Mouse (Mus musculus): ENCODE measurements around the gene Gm37240.

The Gm37240 gene

GRCm38 (mm10) chr3:85022800-85023199 lies 864.5 kb downstream of the Gm37240 start:
- DNase-seq (ENCODE audit: low spot score) = no peak

GRCm38 (mm10) chr3:85021816-85022215 lies 865.5 kb downstream of the Gm37240 start:
- DNase-seq (ENCODE audit: low spot score) = no peak

GRCm38 (mm10) chr3:85020137-85020536 lies 867.2 kb downstream of the Gm37240 start:
- DNase-seq (ENCODE audit: low spot score) = no peak

GRCm38 (mm10) chr3:85015667-85016066 lies 871.7 kb downstream of the Gm37240 start:
- no peak for DNase-seq (ENCODE audit: low spot score)

- no peak for DNase-seq (ENCODE audit: low spot score)
Observed at GRCm38 (mm10) chr3:85012889-85013288, 874.4 kb downstream of the Gm37240 start.

GRCm38 (mm10) chr3:85005257-85005656 lies 882.1 kb downstream of the Gm37240 start:
- no peak for DNase-seq (ENCODE audit: low spot score)

GRCm38 (mm10) chr3:84988880-84989279 lies 898.4 kb downstream of the Gm37240 start:
- DNase-seq (ENCODE audit: low spot score) = no peak

GRCm38 (mm10) chr3:84985121-84985625 lies 902.1 kb downstream of the Gm37240 start:
- no peak for DNase-seq (ENCODE audit: low spot score)

- no peak for DNase-seq (ENCODE audit: low spot score)
Observed at GRCm38 (mm10) chr3:84982688-84983087, 904.6 kb downstream of the Gm37240 start.

GRCm38 (mm10) chr3:84980158-84980557 lies 907.2 kb downstream of the Gm37240 start:
- DNase-seq (ENCODE audit: low spot score) = no peak

GRCm38 (mm10) chr3:84978676-84979075 lies 908.6 kb downstream of the Gm37240 start:
- DNase-seq (ENCODE audit: low spot score) = no peak

- no peak for DNase-seq (ENCODE audit: low spot score)
Observed at GRCm38 (mm10) chr3:84974193-84974592, 913.1 kb downstream of the Gm37240 start.

- DNase-seq (ENCODE audit: low spot score) = no peak
Observed at GRCm38 (mm10) chr3:84972881-84973280, 914.4 kb downstream of the Gm37240 start.

GRCm38 (mm10) chr3:84971561-84971960 lies 915.8 kb downstream of the Gm37240 start:
- DNase-seq (ENCODE audit: low spot score) = no peak

- DNase-seq (ENCODE audit: low spot score) = no peak
Observed at GRCm38 (mm10) chr3:84967364-84967763, 920.0 kb downstream of the Gm37240 start.

- DNase-seq (ENCODE audit: low spot score) = no peak
Observed at GRCm38 (mm10) chr3:84965156-84965555, 922.2 kb downstream of the Gm37240 start.

- DNase-seq (ENCODE audit: low spot score) = no peak
Observed at GRCm38 (mm10) chr3:84955857-84956256, 931.5 kb downstream of the Gm37240 start.

GRCm38 (mm10) chr3:84955011-84955775 lies 932.1 kb downstream of the Gm37240 start:
- no peak for DNase-seq (ENCODE audit: low spot score)

- no peak for DNase-seq (ENCODE audit: low spot score)
Observed at GRCm38 (mm10) chr3:84952585-84953187, 934.6 kb downstream of the Gm37240 start.

- DNase-seq (ENCODE audit: low spot score) = no peak
Observed at GRCm38 (mm10) chr3:84952135-84952534, 935.2 kb downstream of the Gm37240 start.

- no peak for DNase-seq (ENCODE audit: low spot score)
Observed at GRCm38 (mm10) chr3:84951698-84952097, 935.6 kb downstream of the Gm37240 start.

GRCm38 (mm10) chr3:84949387-84949786 lies 937.9 kb downstream of the Gm37240 start:
- DNase-seq (ENCODE audit: low spot score) = no peak

- no peak for DNase-seq (ENCODE audit: low spot score)
Observed at GRCm38 (mm10) chr3:84946381-84946780, 940.9 kb downstream of the Gm37240 start.
